Comparison of ENCODE assay signal across 25 mouse cellular contexts in the genomic region with DNA sequence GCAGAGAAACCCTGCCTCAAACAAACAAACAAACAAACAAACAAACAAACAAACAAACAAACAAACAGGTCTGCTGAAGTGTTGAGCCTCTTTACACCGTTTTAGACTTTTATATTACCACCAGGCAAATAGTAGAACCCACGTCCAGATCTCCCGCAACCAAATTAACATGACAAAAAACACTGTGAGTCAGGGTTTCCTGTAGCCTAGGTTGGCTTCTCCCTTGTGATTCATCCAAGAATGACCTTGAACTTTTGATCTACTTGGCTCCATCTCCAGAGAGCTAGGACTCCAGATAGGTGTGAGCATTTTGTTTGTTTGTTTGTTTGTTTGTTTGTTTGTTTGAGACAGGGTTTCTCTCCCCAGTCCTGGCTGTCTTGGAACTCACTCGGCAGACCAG. TPM values are rescaled to one million over a fixed set of nuclear protein-coding genes. Genes with fewer than 3 reads are reported as not detected.
DNase-seq lines count a peak whose midpoint lies in the region; ATAC-seq lines count a peak whose summit lies in the region.
"Had no signal": no experiment of that assay in that cellular context is flagged by ENCODE, and none has a peak within 500 bp of the region (broad histone marks: within the 10 kb centered on the region; RNA-seq: fewer than 3 reads in every experiment).

No protein-coding gene starts in this region.

- no peak overlapping the region for H3K4me2 ChIP-seq in midbrain, embryonic 11.5 days
- H3K4me2 ChIP-seq in midbrain, embryonic 16.5 days (ENCODE audit: low read length): no peak overlapping the region
- H3K4me2 ChIP-seq in intestine, embryonic 15.5 days (replicated peaks): no peak overlapping the region
- H3K4me2 ChIP-seq: embryonic facial prominence, embryonic 12.5 days; forebrain, embryonic 13.5 days; forebrain, embryonic 15.5 days had no signal

- no peak for ATAC-seq in midbrain, embryonic 11.5 days (ENCODE audit: low FRiP score)
- ATAC-seq in midbrain, embryonic 16.5 days: no peak
- no peak for ATAC-seq in intestine, embryonic 15.5 days
- ATAC-seq: activated CD4-positive, CD25-positive, alpha-beta regulatory T cell, adult 4 months; CD4-positive, CD25-positive, alpha-beta regulatory T cell, adult 4 months; forebrain, embryonic 13.5 days; forebrain, embryonic 15.5 days; forebrain, postnatal 0 days; Patski had no signal

- no peak overlapping the region for H3K4me3 ChIP-seq in midbrain, embryonic 11.5 days (ENCODE audit: low read depth, low read length)
- no peak overlapping the region for H3K4me3 ChIP-seq in midbrain, embryonic 16.5 days (ENCODE audit: low read depth, low read length)
- H3K4me3 ChIP-seq in intestine, embryonic 15.5 days (replicated peaks): no peak overlapping the region
- H3K4me3 ChIP-seq: embryonic facial prominence, embryonic 10.5 days; embryonic facial prominence, embryonic 12.5 days; forebrain, embryonic 13.5 days; forebrain, embryonic 15.5 days had no signal

- no peak overlapping the region for H3K9ac ChIP-seq in midbrain, embryonic 11.5 days (ENCODE audit: low read length)
- H3K9ac ChIP-seq in midbrain, embryonic 16.5 days (ENCODE audit: low read depth, low read length): no peak overlapping the region
- H3K9ac ChIP-seq in intestine, embryonic 15.5 days: no peak overlapping the region
- H3K9ac ChIP-seq: embryonic facial prominence, embryonic 12.5 days; forebrain, embryonic 13.5 days; forebrain, embryonic 15.5 days; forebrain, postnatal 0 days had no signal

- 59% methylated on average over 4 of the region's 4 CpGs for WGBS in midbrain, embryonic 11.5 days
- WGBS in midbrain, embryonic 16.5 days: 64% methylated on average over 4 of the region's 4 CpGs
- WGBS in intestine, embryonic 15.5 days: 77% methylated on average over 4 of the region's 4 CpGs

- H3K4me1 ChIP-seq in midbrain, embryonic 11.5 days (ENCODE audit: control insufficient read depth, insufficient read depth, low read length): no peaks in the 10 kb centered on the region
- no peaks in the 10 kb centered on the region for H3K4me1 ChIP-seq in midbrain, embryonic 16.5 days (ENCODE audit: control insufficient read depth, insufficient read depth, low read length)
- H3K4me1 ChIP-seq in intestine, embryonic 15.5 days (replicated peaks): no peaks in the 10 kb centered on the region
- H3K4me1 ChIP-seq: embryonic facial prominence, embryonic 10.5 days; embryonic facial prominence, embryonic 12.5 days; forebrain, embryonic 13.5 days; forebrain, embryonic 15.5 days had no signal

- H3K27me3 ChIP-seq in midbrain, embryonic 11.5 days (ENCODE audit: control insufficient read depth, insufficient read depth, low read length): no peaks in the 10 kb centered on the region
- H3K27me3 ChIP-seq in midbrain, embryonic 16.5 days (ENCODE audit: control insufficient read depth, insufficient read depth, low read depth, low read length): no peaks in the 10 kb centered on the region
- H3K27me3 ChIP-seq in intestine, embryonic 15.5 days (replicated peaks): no peaks in the 10 kb centered on the region; the same call in 1 of the 2 replicates
- H3K27me3 ChIP-seq: CH12.LX; embryonic facial prominence, embryonic 12.5 days; forebrain, embryonic 13.5 days; forebrain, embryonic 15.5 days; Patski had no signal

- no peaks in the 10 kb centered on the region for H3K9me3 ChIP-seq in midbrain, embryonic 11.5 days (ENCODE audit: control insufficient read depth, low read length)
- no peaks in the 10 kb centered on the region for H3K9me3 ChIP-seq in midbrain, embryonic 16.5 days (replicated peaks; ENCODE audit: control insufficient read depth, low read length, poor library complexity, severe bottlenecking)
- H3K9me3 ChIP-seq in intestine, embryonic 15.5 days: no peaks in the 10 kb centered on the region
- H3K9me3 ChIP-seq: embryonic facial prominence, embryonic 10.5 days; embryonic facial prominence, embryonic 12.5 days; forebrain, embryonic 13.5 days; forebrain, embryonic 15.5 days had no signal

- peak; percentile 19 for DNase-seq in midbrain, embryonic 11.5 days (ENCODE audit: low spot score, missing footprints)
- peak; percentile 83 for DNase-seq in ES-CJ7 (ENCODE audit: low read depth, low spot score)
- DNase-seq in R1 (ENCODE audit: low read depth, low spot score): peak; percentile 91
- no peak for DNase-seq in gastrocnemius, adult 18-20 months (ENCODE audit: low spot score)
- no peak for DNase-seq in gastrocnemius, postnatal 25 days
- DNase-seq: adrenal gland, postnatal 10 days; adrenal gland, postnatal 36 days; B cell, adult 2 months; cerebellum, adult 11-12 months; cerebellum, adult 2 months; cerebellum, adult 9-10 months; cerebellum, postnatal 10 days; cerebellum, postnatal 25 days; forebrain, postnatal 0 days had no signal

- no peak overlapping the region for H3K27ac ChIP-seq in midbrain, embryonic 11.5 days (ENCODE audit: low read depth, low read length)
- H3K27ac ChIP-seq in midbrain, embryonic 16.5 days (ENCODE audit: low read length): no peak overlapping the region
- H3K27ac ChIP-seq in intestine, embryonic 15.5 days: no peak overlapping the region
- H3K27ac ChIP-seq: embryonic facial prominence, embryonic 10.5 days; embryonic facial prominence, embryonic 12.5 days; forebrain, embryonic 13.5 days; forebrain, embryonic 15.5 days had no signal

- H3K36me3 ChIP-seq in midbrain, embryonic 11.5 days (ENCODE audit: control insufficient read depth, insufficient read depth, low read length): no peaks in the 10 kb centered on the region
- no peaks in the 10 kb centered on the region for H3K36me3 ChIP-seq in midbrain, embryonic 16.5 days (ENCODE audit: control insufficient read depth, insufficient read depth, low read length)
- H3K36me3 ChIP-seq in intestine, embryonic 15.5 days: no peaks in the 10 kb centered on the region
- H3K36me3 ChIP-seq: embryonic facial prominence, embryonic 10.5 days; embryonic facial prominence, embryonic 12.5 days; forebrain, embryonic 15.5 days; G1E had no signal

RNA-seq across cellular contexts. Expression of gene Sgms2, which starts 30.0 kb away (rescaled TPM):
- 0.70 and 1.1 TPM in 2 replicates for polyA plus RNA-seq in midbrain, embryonic 11.5 days (2014; fragmentation: Nextera tagmentation; extraction: Ambion mirVana)
- polyA plus RNA-seq in midbrain, embryonic 16.5 days (2015; fragmentation: Nextera tagmentation; extraction: Ambion mirVana): 1.3 and 1.6 TPM in 2 replicates
- 1 to 10 TPM; 1.9 TPM for total RNA-seq in gastrocnemius, adult 18-20 months (2021)
- 1 to 10 TPM; 1.6 to 2.6 TPM for total RNA-seq in gastrocnemius, postnatal 25 days (2021)
- 15.3 and 15.8 TPM in 2 replicates for polyA plus RNA-seq in intestine, embryonic 15.5 days (2015; fragmentation: Nextera tagmentation; extraction: Ambion mirVana)
- total RNA-seq: CH12.LX had no signal
- polyA plus RNA-seq: activated CD4-positive, CD25-positive, alpha-beta regulatory T cell, adult 4 months; CD4-positive, CD25-positive, alpha-beta regulatory T cell, adult 4 months; G1E had no signal

RNA-seq across cellular contexts. Expression of gene Papss1, which starts 43.4 kb away (rescaled TPM):
- polyA plus RNA-seq in midbrain, embryonic 11.5 days (2014; fragmentation: Nextera tagmentation; extraction: Ambion mirVana): 72.5 and 82.4 TPM in 2 replicates
- polyA plus RNA-seq in midbrain, embryonic 16.5 days (2015; fragmentation: Nextera tagmentation; extraction: Ambion mirVana): 125 and 127 TPM in 2 replicates
- 1 to 10 TPM; 4.6 to 5.4 TPM for total RNA-seq in gastrocnemius, adult 18-20 months (2021)
- 1 to 10 TPM; 6.2 to 6.8 TPM for total RNA-seq in gastrocnemius, postnatal 25 days (2021)
- polyA plus RNA-seq in intestine, embryonic 15.5 days (2015; fragmentation: Nextera tagmentation; extraction: Ambion mirVana): 144 and 150 TPM in 2 replicates

Comparison
In these comparisons a context has a peak if more than half of its experiments do, and no peak if none do; other contexts are left out.
1. DNase-seq: peak in midbrain, embryonic 11.5 days (single experiment), ES-CJ7 (single experiment) and R1 (single experiment); none in gastrocnemius, adult 18-20 months (single experiment) and gastrocnemius, postnatal 25 days (single experiment).